Mouse (Mus musculus) kidney, postnatal 14 days (tissue): ENCODE data around the gene Kat6b.

Experiments
- DNase-seq: peaks from one replicate; pipeline ENCODE4 v3.0.0; 2022; ENCODE audit warnings: mixed read lengths

Kat6b gene

GRCm38 (mm10) chr14:21523851-21524441 is 42.7 kb downstream of the Kat6b start:
- DNase-seq = peak; percentile 33

- DNase-seq = no peak
Measured at GRCm38 (mm10) chr14:21525674-21526073, 44.4 kb downstream of the Kat6b start.

- no peak for DNase-seq
Measured at GRCm38 (mm10) chr14:21533566-21533965, 52.3 kb downstream of the Kat6b start.

GRCm38 (mm10) chr14:21534066-21534465 is 52.8 kb downstream of the Kat6b start:
- DNase-seq = no peak

- no peak for DNase-seq
Measured at GRCm38 (mm10) chr14:21534542-21535272, 53.5 kb downstream of the Kat6b start.

GRCm38 (mm10) chr14:21536485-21537181 is 55.4 kb downstream of the Kat6b start:
- DNase-seq = no peak

GRCm38 (mm10) chr14:21537838-21538237 is 56.6 kb downstream of the Kat6b start:
- no peak for DNase-seq

- DNase-seq = no peak
Measured at GRCm38 (mm10) chr14:21539731-21540130, 58.5 kb downstream of the Kat6b start.

GRCm38 (mm10) chr14:21540361-21540760 is 59.1 kb downstream of the Kat6b start:
- no peak for DNase-seq

GRCm38 (mm10) chr14:21545529-21545928 is 64.3 kb downstream of the Kat6b start:
- no peak for DNase-seq

- DNase-seq = no peak
Measured at GRCm38 (mm10) chr14:21546351-21546750, 65.1 kb downstream of the Kat6b start.

GRCm38 (mm10) chr14:21547297-21547696 is 66.1 kb downstream of the Kat6b start:
- DNase-seq = no peak

- no peak for DNase-seq
Measured at GRCm38 (mm10) chr14:21547965-21548364, 66.7 kb downstream of the Kat6b start.

GRCm38 (mm10) chr14:21548952-21549607 is 67.8 kb downstream of the Kat6b start:
- DNase-seq = no peak

- no peak for DNase-seq
Measured at GRCm38 (mm10) chr14:21549608-21550115, 68.4 kb downstream of the Kat6b start.

- DNase-seq = no peak
Measured at GRCm38 (mm10) chr14:21550576-21550975, 69.3 kb downstream of the Kat6b start.

- no peak for DNase-seq
Measured at GRCm38 (mm10) chr14:21551655-21552054, 70.4 kb downstream of the Kat6b start.

- DNase-seq = peak; percentile 26
Measured at GRCm38 (mm10) chr14:21552958-21553357, 71.7 kb downstream of the Kat6b start.

- DNase-seq = no peak
Measured at GRCm38 (mm10) chr14:21554046-21554445, 72.8 kb downstream of the Kat6b start.

- DNase-seq = no peak
Measured at GRCm38 (mm10) chr14:21558440-21559131, 77.4 kb downstream of the Kat6b start.

- peak; percentile 58 for DNase-seq
Measured at GRCm38 (mm10) chr14:21559447-21559846, 78.2 kb downstream of the Kat6b start.

GRCm38 (mm10) chr14:21560481-21561209 is 79.4 kb downstream of the Kat6b start:
- DNase-seq = no peak
